Mouse (Mus musculus): ENCODE measurements around the gene Cd244a.

Cd244a gene

GRCm38 (mm10) chr1:171577168-171577567, 18.2 kb downstream of the Cd244a start:
- in situ Hi-C loops (cut with MboI, MseI) = no loop called here

- in situ Hi-C loops (cut with MboI, MseI) = loop anchor here (10.0 kb wide), 1 partner anchor 690 kb away; no protein-coding TSS in a partner anchor
Measured at GRCm38 (mm10) chr1:171584584-171584983, 25.6 kb downstream of the Cd244a start.

- in situ Hi-C loops (cut with MboI, MseI) = no loop called here
Measured at GRCm38 (mm10) chr1:171604686-171605085, 45.7 kb downstream of the Cd244a start.

- in situ Hi-C loops (cut with MboI, MseI) = no loop called here
Measured at GRCm38 (mm10) chr1:171606656-171607055, 47.7 kb downstream of the Cd244a start.

- in situ Hi-C loops (cut with MboI, MseI) = no loop called here
Measured at GRCm38 (mm10) chr1:171607176-171607575, 48.2 kb downstream of the Cd244a start, which contains the start of gene Ly9. Ly9 (minus strand) TSS chr1:171607410.

GRCm38 (mm10) chr1:171610026-171610425, 51.0 kb downstream of the Cd244a start:
- in situ Hi-C loops (cut with MboI, MseI) = loop anchor here (5.0 kb wide), 1 partner anchor 92 kb away; no protein-coding TSS in a partner anchor

- in situ Hi-C loops (cut with MboI, MseI) = loop anchor here (5.0 kb wide), 1 partner anchor 92 kb away; no protein-coding TSS in a partner anchor
Measured at GRCm38 (mm10) chr1:171610781-171611180, 51.8 kb downstream of the Cd244a start.

- in situ Hi-C loops (cut with MboI, MseI) = loop anchor here (5.0 kb wide), 1 partner anchor 88 kb away; no protein-coding TSS in a partner anchor
Measured at GRCm38 (mm10) chr1:171613962-171614361, 55.0 kb downstream of the Cd244a start.

GRCm38 (mm10) chr1:171616881-171617515, 58.0 kb downstream of the Cd244a start:
- in situ Hi-C loops (cut with MboI, MseI) = no loop called here

GRCm38 (mm10) chr1:171619001-171619400, 60.0 kb downstream of the Cd244a start:
- in situ Hi-C loops (cut with MboI, MseI) = no loop called here

GRCm38 (mm10) chr1:171619645-171620044, 60.7 kb downstream of the Cd244a start:
- in situ Hi-C loops (cut with MboI, MseI) = no loop called here

GRCm38 (mm10) chr1:171620091-171620490, 61.1 kb downstream of the Cd244a start:
- in situ Hi-C loops (cut with MboI, MseI) = no loop called here

- in situ Hi-C loops (cut with MboI, MseI) = no loop called here
Measured at GRCm38 (mm10) chr1:171627801-171628200, 68.8 kb downstream of the Cd244a start.

GRCm38 (mm10) chr1:171629168-171629567, 70.2 kb downstream of the Cd244a start:
- in situ Hi-C loops (cut with MboI, MseI) = no loop called here

- in situ Hi-C loops (cut with MboI, MseI) = no loop called here
Measured at GRCm38 (mm10) chr1:171630041-171630440, 71.0 kb downstream of the Cd244a start.

- in situ Hi-C loops (cut with MboI, MseI) = no loop called here
Measured at GRCm38 (mm10) chr1:171630912-171631311, 71.9 kb downstream of the Cd244a start.

GRCm38 (mm10) chr1:171631447-171631846, 72.5 kb downstream of the Cd244a start:
- in situ Hi-C loops (cut with MboI, MseI) = no loop called here

GRCm38 (mm10) chr1:171635696-171636095, 76.7 kb downstream of the Cd244a start:
- in situ Hi-C loops (cut with MboI, MseI) = no loop called here

GRCm38 (mm10) chr1:171637101-171637500, 78.1 kb downstream of the Cd244a start:
- in situ Hi-C loops (cut with MboI, MseI) = no loop called here

GRCm38 (mm10) chr1:171638686-171639085, 79.7 kb downstream of the Cd244a start:
- in situ Hi-C loops (cut with MboI, MseI) = no loop called here

GRCm38 (mm10) chr1:171640796-171641195, 81.8 kb downstream of the Cd244a start:
- in situ Hi-C loops (cut with MboI, MseI) = no loop called here

GRCm38 (mm10) chr1:171643612-171644011, 84.6 kb downstream of the Cd244a start:
- in situ Hi-C loops (cut with MboI, MseI) = no loop called here

- in situ Hi-C loops (cut with MboI, MseI) = no loop called here
Measured at GRCm38 (mm10) chr1:171646429-171646940, 87.5 kb downstream of the Cd244a start.

Data from T-helper 2 cell (primary cell).